Mouse (Mus musculus) naive thymus-derived CD4-positive, alpha-beta T cell, adult 5 months (primary cell): ENCODE measurements around the gene Ctbp1. TPM values are rescaled to one million over a fixed set of nuclear protein-coding genes. Genes with fewer than 3 reads are reported as not detected.

Experiments used
- polyA plus RNA-seq: library from polyadenylated mRNA; unstranded; fragments of 100-300 nt; shearing (Covaris generic); gene quantifications from one replicate; pipeline ENCODE4 v1.2.1, GENCODE M21; 2017

Gene Ctbp1
- polyA plus RNA-seq = 346 TPM

DNA sequence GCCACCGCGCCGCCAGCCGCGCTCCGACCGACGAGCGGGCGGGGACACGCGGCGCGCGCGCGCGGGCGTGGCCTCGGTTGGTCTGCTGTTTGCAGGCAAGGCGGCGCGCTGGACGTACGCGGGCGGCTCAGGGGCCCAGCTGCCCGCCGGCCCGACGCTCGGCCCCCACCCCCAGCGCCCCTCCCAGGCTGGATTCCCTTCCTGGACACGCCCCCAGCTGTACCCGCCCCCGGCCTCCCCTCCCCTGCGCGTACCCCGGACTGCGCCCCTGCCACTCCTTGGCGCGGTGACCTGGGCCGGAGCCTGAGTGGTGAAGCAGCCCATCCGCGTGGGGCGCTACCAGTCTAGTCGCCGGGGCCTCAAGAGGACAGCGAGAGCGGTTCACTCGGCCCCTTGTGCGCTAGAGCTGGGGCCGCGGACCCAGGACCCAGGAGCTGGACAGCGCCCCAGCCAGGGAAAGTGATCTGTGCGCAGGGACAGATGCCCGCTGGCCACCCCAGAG, at the start of gene Ctbp1:
Gene Ctbp1 (minus strand): TSS at position 42 of the 502 bp plus-strand sequence.

DNA sequence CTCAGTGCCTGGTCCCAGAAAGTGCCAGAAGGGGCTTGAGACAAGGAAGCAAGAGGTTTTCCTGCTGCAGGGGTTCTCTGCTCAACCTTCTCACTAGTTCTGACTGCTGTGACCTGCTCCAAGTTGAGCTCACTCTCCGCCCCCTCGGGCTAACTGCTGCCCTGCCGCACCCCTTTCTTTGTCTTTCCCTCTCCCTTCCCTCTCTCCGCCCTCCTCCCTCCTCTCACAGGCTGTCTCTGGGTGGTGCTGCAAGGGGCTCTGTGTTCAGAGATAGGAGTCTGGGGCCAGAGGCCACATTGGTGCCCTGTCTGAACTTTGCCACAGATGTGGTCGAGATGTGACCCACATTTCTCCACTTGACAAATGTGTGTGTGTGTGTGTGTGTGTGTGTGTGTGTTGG, 56.7 kb downstream of the Ctbp1 start, which contains the start of gene Spon2:
Gene Spon2 (minus strand): TSS at position 375 of the 400 bp plus-strand sequence.

Other genes with a start within 250 kb of the Ctbp1 start
- not detected for gene Slc5a1, start 170.8 kb downstream of the Ctbp1 start, polyA plus RNA-seq
- not detected for gene Spon2, start 56.5 kb downstream of the Ctbp1 start, polyA plus RNA-seq
- 94.7 TPM for gene Maea, start 60.5 kb upstream of the Ctbp1 start, polyA plus RNA-seq
- 13.6 TPM for gene Uvssa, start 103.6 kb upstream of the Ctbp1 start, polyA plus RNA-seq
- gene Nkx1-1, start 159.0 kb upstream of the Ctbp1 start, polyA plus RNA-seq = not detected